Mouse (Mus musculus) bone marrow, adult 2 months (tissue): ENCODE measurements around the gene Bscl2.

Experiments used
- CTCF ChIP-seq: fragments of 200-500 bp; IDR thresholded peaks from 2 replicates; pipeline ENCODE4 v1.5.1; 2011; ENCODE audit warnings: low read length, control low read depth; ENCODE audit not compliant: control insufficient read depth, insufficient read depth
- POLR2A ChIP-seq: fragments of 200-500 bp; IDR thresholded peaks from 2 replicates; pipeline ENCODE4 v1.6.1; 2011; ENCODE audit warnings: low read depth, mild to moderate bottlenecking, control low read depth, low read length, borderline replicate concordance; ENCODE audit not compliant: control insufficient read depth

GRCm38 (mm10) chr19:8803204-8803780, 34.0 kb upstream of the Bscl2 start:
- TF ChIP-seq POLR2A (no peak), CTCF (no peak)
